Mouse (Mus musculus) NIH3T3 (cell line): ENCODE data around the gene E030030I06Rik.
"Not testable (repeated sequence)": the region's sequence is repeated elsewhere in the genome, so short reads cannot be mapped to it uniquely, and the experiment has no call there.

Experiments
- DNase-seq: peaks from one replicate; pipeline ENCODE4 v3.0.0-alpha.2; 2012; ENCODE audit warnings: low read depth

E030030I06Rik gene

DNA sequence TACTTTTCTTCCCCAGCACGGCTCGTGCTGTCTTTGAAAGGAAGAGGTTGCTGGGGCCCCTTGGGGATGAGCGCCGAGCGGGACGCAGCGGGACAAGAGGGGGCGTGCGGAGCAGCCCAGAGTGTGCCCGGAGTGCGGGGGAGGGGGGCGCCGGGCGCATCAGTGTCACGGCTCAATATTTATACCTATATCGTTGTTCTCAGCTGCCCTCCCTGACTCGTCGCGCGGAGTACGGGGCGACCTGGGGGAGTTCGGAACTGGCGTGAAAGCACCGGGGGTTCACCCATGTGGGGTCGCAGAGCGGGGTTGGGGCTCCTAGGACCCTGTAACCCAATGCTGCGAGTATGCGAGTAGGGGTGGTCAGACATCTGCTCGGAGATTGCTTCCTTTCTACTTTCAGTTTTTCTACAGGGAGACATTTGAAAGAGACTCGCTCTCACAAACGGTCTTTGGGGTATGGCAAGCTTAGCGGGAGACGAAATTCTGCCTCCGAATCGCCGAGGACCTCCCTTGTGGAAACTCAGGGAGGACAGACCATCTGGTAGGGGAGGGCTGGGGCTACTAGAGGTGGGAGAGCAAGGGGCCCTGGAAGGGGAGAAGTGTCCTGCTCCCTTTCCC lies at the start of gene E030030I06Rik:
E030030I06Rik (minus strand) TSS at position 198 of the 618 bp plus-strand sequence.
- DNase-seq: peak; percentile 31

DNA sequence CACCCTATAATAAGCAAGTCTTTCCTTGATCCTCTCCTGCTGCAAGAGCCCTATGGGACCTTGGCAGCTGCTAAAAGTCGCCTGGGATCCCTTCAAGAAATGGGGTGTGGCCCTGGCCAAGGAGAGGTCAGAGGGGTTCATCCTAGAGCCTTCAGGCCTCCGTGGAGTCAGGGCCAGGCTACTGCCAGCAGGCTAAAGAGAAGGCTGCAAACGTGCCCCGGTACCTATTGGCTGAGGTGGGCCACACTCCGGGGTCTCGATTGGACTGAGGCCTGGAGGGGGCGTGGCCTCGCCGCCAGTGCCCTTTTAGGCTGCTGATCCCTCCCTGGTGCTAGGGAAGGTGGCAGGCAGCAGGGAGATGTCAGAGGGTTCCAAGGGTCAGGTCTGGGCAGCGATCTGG lies 42.0 kb upstream of the E030030I06Rik start:
- not testable (repeated sequence) for DNase-seq

DNA sequence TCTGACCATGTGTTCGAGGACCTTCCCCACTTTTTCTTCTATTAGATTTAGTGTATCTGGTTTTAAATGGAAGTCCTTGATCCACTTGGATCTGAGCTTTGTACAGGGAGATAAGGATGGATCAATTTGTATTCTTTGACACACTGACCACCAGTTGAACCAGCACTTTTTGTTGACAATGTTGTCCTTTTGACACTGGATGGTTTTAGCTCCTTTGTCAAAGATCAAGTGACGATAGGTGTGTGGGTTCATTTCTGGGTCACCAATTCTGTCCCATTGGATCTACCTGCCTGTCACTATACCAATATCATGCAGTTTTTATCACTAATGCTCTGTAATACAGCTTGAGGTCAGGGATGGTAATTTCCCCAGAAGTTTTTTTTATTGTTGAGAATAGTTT lies 27.4 kb upstream of the E030030I06Rik start:
- not testable (repeated sequence) for DNase-seq

DNA sequence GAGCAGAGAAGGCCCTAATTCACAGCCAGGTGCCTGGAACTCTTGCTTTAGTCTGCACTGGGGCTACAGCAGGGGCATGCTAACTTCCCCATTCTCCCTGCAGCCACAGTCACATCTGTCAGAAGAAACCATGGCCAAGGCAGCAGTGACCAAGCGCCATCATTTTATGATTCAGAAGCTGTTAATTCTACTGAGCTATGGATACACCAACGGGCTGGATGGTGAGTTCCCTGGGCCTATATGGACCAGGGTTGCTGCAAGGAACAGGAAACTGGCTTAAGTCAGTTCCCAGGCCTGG lies 25.1 kb upstream of the E030030I06Rik start:
- DNase-seq: not testable (repeated sequence)

DNA sequence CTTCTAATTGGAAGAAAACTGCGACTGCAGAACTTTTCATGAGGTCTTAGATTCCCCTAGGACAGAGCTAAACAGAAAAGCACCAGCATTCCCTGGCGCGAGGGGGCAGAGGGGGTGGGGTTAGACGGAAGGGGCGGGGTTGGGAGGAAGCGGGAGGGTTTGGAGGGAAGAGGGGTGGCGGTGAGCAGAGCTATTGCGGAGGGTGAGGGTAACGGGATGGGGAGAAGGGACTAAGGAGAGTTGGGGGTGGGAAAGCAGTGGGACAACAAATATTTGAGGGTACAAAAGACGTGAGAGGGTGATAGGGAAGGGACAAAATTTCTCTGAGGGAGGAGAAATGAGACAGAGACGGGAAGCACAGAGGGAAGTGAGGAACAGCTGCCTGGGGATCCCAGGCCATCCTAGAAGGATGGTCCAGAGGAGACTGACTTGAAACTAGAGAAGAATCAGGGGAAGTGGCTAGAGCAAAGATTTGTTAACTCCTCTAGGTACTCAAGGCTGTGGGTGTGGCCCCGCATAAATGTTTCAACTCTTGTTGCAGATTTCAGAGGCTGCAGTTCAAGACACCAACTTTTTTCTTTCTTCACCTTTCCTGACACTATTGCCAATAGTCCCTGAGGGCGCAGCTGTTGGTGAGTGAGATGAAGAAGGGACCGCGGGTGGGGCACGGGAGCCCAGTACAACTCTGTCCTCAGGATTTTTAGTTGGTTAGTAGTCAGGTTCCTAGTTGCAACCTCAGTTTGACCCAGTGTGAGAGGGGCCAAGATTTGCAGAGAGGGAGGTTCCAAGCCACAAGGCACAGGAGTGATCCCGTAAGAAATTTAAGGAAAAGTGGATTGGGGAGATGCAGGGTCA lies 24.5 kb upstream of the E030030I06Rik start:
- not testable (repeated sequence) for DNase-seq

DNA sequence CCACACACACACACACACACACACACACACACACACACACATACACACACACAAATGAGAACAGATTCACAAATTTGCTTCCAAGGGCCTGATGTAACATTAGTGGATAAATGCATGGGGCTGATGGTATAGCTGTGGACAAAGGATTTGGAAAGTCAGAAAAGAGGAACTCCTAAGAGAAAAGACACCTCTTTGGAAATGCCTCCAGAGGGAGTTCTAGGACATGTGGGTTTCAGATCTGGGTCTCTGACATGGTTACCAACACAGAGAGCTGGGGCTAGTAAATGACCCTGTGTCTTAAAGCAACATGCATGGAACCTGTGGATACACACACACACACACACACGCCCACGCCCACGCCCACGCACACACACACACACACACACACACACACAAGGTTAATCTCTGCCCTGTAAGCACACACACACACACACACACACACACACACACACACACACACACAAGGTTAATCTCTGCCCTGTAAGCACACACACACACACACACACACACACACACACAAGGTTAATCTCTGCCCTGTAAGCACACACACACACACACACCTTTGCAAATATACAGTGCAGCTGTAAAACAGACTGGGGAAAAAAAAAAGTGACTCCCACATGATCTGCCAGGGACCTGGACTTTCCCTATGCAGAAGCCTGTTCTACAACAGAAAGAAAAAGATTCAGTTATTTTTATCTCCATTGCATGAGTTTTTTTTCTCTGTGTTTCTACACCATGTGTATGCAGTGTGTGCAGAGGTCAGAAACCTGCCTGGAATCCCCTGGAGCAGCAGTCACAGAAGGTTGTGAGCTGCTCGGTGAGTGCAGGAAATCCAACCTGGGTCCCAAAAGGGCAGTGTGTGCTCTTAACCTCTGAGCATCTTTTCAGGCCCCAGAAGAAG lies 23.6 kb upstream of the E030030I06Rik start:
- not testable (repeated sequence) for DNase-seq

DNA sequence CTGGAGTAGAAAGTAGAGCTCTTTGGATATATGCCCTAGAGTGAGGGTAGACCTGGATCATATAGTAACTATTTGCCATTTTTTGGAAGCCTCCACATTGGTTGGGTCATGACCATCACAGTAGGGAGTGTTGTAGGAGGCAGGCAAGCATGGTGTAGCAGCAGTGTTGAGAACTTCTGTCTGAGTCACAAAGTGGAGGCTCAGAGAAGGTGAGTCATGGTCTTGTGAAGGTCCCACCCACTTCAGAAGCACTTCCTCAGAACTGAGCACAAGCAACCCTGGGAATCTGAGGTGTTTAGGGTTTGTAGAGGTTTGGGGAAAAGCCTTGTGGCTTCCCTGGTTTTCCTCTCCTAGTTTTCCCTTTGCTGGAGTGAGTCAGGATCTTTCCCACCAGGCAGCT lies 20.0 kb upstream of the E030030I06Rik start:
- not testable (repeated sequence) for DNase-seq

DNA sequence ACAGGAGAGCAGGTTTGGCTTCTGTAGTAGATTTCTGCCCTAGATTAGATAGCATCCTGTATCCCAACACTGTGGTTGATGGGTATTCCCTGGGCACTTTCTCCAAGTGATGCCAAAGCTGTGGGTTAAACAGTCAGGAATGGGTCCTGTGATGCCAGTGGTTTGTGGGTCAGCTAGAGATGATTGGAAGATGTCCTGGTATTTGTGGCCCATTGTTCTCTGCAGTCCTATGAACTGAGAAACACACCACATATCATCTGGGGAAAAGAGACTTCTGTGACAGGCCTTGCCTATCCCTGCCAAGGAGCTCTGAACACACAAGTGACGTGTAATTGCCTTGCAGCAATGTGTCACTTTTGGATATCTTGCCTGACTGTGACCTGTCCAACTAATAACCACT lies 18.0 kb upstream of the E030030I06Rik start:
- DNase-seq: not testable (repeated sequence)

DNA sequence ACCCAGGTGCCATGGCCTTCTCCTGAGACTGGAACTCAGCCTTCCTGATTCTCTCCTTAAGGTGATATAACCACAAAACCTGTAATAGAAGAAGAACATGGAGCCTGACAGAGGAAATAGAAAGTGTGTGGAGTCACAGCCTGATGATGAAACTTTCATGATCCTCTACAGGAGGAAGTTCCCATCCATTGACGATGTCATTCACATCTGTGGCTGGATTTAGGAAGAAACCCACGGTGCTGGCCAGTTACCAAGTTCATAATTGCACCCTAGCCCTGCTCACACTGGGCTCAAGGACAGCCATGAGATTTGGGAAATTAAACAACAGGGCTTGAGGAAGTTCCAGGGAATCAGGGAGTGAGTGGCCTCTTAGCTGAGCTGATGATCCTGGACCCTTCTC lies 17.0 kb upstream of the E030030I06Rik start:
- DNase-seq: not testable (repeated sequence)

DNA sequence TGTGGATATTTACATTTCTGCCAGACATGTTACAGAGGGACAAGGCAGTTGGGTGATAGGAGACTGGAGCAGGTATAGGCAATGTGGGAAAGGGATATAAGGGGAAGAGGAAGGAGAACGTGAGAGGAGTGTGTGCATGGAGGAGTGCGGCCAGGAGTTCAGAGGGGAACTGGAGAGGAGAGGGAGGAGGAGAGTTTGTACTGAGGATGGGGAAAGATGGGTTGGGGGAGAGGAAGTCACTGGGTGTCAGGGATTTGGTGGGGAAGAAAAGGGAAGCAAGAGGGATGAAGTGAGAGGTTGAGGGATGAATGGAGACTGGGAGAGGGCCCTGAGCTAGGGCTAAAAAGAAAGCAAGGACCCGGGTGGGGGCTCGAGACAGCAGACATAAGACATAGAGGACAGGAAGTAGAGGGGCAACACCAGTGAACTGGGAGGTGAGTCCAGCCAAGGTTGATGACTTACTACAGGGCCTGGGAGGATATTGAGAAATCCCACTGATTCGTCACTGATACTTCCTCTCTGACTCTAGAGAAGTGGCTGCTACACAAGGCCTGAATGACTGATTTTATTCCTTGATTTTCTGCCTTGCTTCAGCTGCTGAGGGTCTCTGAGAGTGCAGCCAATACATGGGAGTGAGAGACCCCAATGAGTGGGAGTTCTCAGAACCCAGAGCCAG lies 16.4 kb upstream of the E030030I06Rik start:
- DNase-seq: not testable (repeated sequence)

DNA sequence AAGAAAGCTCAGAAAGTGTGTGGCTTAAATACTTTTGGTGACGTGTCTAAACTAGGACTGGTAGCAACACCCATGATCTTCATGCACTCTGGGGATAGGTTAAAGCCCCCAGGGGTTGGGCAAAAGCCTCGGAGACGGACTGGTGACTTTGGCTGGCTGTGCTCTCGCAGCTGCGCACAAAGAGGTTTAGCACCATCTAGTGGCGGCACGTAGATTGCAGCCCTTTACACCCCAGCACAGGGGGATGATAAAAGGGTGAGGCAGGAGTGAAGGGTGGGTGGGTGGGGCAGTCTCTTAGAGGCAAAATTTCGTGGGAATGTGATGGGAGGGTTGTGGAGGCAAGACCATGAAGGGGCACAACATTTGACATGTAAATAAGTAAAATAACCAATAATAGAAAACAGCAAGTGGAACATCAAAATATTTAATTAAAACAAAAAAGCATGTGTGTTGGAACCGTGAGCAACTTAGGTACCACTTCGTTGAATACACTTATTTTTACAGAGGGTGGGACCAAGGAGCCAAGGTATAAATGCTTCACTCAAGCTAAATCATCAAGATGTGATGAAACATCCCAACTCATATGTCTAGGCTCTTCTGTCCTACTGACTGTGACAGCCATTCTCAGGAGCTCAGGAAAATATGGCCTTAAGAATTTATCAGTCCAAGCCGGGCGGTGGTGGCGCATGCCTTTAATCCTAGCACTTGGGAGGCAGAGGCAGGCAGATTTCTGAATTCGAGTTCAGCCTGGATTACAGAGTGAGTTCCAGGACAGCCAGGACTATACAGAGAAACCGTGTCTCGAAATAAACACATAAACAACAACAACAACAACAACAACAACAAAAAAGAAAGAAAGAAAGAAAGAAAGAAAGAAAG lies 14.9 kb upstream of the E030030I06Rik start:
- DNase-seq: peak; percentile 77

DNA sequence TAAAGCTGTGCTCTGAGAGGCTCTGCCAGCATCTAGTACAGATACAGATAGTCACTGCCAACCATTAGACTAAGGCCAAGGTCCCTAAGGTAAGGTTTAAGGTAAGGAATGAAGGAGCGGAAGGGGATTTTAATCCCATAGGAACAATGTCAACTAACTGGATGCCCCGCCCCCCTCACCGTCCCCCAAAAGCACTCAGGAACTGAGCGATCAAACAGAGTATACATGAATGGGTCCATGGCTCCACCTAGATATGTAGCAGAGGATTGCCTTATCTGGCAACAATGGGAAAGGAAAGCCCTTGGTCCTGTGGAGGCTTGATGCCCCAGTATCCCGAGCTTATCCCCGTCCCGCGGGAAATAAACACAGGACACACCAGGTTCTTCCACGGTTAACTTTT lies 14.2 kb upstream of the E030030I06Rik start:
- not testable (repeated sequence) for DNase-seq

DNA sequence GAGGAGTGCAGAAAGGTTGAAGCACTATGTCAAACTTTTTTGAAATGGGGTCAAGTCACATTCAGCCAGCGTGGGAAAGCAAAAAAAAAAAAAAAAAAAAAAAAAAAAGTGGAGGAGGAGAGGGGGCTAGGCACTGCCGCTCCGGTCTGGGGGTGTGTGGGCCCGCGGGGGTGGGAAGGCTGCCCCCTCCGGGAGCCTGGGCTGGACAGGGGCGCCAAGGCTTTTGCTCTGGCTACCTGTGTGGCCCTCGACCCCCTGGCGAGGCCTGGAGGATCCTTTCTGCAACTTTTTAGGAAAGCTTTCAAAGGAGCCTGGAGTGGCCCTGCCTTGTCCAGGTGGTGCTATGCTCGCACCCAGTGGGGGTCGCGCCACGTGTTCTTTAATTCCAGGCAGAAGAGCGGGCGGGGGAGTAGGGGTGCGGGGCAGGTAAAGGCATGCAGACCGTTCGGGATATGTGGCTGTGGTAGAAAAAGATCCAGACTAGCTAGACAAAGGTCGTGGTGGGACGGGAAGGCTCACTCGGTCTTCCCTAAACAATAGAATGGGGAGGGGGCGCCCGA lies 10.6 kb upstream of the E030030I06Rik start:
- no peak for DNase-seq

DNA sequence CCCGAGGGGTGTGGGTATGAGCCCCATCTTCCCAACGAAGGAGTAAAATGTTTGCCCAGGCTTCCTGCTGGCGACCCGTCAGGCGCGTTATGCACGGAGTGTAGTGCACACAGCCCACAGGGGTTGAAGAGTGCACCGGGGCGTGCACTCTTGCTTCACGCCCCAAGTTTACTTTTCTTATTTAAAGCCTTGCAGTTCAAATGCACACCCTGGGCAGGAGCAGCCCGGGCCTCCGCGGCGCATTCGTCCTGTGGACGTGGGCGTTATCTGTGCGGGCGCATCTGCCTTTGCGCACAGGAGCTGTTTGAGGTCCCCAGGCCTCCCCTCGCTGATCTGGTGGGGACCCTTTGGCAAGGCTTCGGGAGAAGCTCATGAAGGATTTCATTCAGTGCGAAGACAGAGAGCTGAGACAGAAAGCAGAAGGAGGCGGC lies 10.1 kb upstream of the E030030I06Rik start:
- no peak for DNase-seq

DNA sequence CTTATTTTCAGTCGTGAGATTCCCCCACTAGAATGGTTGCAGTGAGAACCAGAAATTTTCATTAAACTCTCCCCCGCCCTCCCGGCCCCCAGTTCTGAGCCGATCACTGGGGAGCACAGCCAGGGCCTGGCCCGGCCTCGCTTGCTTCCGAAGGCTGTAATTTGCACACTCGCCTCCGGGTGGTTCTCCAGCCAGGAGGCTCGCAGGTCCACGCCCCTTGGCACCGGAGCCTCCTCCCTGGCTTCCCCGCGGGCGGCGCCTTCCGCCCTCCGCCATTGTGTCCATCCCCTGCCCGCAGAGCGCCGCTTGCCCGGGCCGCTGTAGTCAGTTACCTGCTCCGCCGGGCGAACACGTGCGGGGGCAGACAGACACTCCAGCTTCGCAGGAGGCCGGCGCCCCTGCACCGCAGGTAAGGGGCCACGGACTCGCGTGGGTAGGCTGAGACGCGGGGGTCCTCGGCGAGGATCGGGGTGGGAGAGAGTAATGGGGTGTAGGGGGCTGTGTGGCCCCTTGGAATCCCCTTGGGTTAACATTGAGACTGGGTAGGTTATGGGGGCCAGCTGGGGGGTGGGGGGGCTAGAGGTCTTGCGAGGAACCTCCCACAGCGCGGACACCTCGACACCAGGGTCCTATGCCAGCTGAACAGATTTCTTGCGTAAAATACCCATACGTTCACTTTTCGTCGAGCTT lies 9.4 kb upstream of the E030030I06Rik start, which contains the start of the genes Raet1e and H60b:
Raet1e (plus strand) TSS at position 260 of the 690 bp plus-strand sequence.
H60b (plus strand) TSS at position 277 of the 690 bp plus-strand sequence.
- DNase-seq: peak; percentile 32

DNA sequence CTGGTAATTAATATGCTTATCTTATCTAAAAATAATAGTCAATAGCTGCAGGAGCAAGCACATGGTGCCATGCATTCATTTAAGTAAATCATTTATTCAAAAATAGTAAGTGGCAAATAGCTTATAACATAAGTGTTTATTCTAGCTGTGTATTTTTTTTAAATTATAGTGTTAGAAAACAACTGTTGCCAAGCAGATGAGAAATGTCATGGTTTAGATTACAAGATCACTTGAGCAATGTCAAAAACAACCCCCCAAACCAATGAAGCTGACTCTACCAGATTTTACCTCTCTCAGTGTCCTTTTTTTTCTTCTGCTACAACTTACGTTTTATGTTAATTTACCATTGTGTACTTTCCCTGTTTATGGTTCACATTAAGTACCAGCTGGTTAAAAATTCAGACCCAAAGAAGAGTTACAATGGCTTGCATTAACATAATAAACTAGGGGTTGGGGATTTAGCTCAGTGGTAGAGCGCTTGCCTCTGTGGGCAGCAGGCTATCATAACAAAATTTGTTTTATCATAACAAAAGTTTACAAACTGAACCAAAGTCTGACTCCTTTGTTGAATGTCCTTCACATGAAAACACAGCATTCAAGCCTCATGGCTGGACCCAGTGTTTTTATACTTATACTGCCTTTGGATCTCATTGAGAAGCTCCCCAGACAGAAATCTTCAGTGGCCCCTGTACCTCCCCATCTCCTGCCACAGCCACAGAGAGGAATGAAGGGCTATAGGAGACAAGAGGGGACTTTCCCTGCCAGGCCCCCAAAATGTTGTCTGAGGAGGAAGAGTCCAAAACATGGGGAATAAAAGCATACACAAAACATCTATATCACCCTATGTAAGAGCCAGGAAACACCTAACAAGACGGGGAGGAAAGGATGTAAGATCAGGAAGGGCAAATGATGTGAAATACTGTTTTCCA lies 6.1 kb upstream of the E030030I06Rik start:
- DNase-seq: peak; percentile 1

DNA sequence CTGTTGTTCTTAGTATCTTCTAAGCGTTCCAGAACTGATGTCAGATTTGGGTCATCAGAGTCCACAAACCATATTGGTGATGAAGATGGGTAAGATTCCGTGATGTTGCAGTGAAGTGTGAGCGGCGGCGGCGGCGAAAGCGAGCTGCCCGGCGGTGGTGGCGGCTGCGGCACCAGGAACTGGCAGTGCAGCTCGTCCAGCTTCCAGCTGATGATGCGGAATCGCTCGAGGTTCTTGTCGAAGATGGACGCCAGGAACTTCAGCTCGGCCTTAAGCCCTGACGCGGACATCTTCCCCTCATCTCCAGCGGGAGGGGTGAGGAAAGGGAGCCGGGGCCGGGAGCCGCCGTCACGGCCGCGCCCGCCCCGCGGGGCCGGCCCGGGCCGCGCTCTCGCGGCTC lies 5.1 kb upstream of the E030030I06Rik start:
- DNase-seq: not testable (repeated sequence)

DNA sequence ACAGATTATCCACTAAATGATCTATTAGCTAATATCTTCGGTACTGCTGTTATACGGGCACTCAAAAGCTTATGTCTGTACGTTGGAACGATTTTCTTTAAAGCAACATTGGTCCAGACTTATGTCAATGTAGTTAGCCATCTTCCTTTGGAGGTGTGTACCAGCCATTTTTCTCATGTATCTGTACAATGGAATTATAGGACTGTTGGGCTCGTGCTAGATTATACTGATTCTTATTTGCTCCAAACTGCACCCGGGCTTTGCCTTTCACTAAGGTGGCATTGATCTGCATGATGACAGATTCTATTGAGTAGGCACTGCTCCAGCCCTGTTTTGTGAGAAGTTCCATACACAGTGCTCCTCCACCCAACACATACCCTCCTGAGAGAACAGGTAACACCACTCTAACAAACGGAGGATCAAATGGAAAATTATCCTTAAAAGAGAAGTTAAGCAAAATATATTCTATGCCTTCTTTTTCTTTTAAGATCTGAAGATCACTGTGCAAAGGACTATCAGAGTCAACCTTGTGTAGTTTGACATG lies 4.1 kb upstream of the E030030I06Rik start:
- DNase-seq: not testable (repeated sequence)
